Mouse (Mus musculus) stomach, postnatal 0 days (tissue): ENCODE data around the gene Znrf4.

Experiments
- CTCF ChIP-seq: IDR thresholded peaks from 2 replicates; pipeline ENCODE4 v1.5.1; 2016; ENCODE audit warnings: antibody characterized with exemption, low read depth, mild to moderate bottlenecking, moderate library complexity
- EP300 ChIP-seq: optimal IDR thresholded peaks from 2 replicates; pipeline ENCODE3; 2016; ENCODE audit warnings: antibody characterized with exemption

DNA sequence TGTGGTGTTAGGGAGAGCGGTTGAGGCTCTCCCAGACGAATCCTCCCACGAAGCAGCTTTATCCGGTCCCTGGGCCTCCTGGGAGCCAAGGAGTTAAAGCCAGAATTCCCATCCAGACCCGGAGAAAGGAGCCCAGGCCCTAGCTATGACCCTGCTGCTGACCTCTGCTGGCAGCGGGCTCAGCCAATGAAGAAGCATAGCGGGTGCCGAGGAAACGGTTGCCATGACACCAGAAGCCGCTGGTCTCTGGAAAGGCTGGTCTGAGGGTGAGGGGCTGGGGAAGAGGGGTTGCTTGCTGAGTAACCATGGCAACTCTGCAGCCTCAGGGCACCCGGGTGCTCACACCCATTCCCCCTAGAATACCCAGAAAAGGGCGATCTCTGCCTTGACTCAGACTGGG, 24.2 kb downstream of the Znrf4 start:
- TF ChIP-seq CTCF = no peak
- TF ChIP-seq EP300 = no peak
